Mouse (Mus musculus) liver, embryonic 14.5 days (tissue): ENCODE results near the gene Immt. TPM values are rescaled to one million over a fixed set of nuclear protein-coding genes. Genes with fewer than 3 reads are reported as not detected.

ENCODE experiments used
- ATAC-seq: fragments of 200-750 bp; cut with Nextera tagmentation; 2 replicates; pipeline ENCODE4 v1.8.0; 2017; ENCODE audit warnings: moderate number of reproducible peaks, mild to moderate bottlenecking, moderate library complexity; ENCODE audit not compliant: insufficient read depth
- DNase-seq, 3 experiments: peaks; one replicate each; pipeline ENCODE4 v3.0.0-alpha.2; 2012 to 2013; ENCODE audit warnings: low read depth in 3 of 3, low spot score in 3 of 3
- H3K27ac ChIP-seq: fragments of 300-500 bp; sonication (generic); 2 replicates; pipeline ENCODE4 v1.5.1; 2014; ENCODE audit warnings: moderate library complexity, mild to moderate bottlenecking, control low read depth, inconsistent platforms
- H3K27me3 ChIP-seq: fragments of 300-500 bp; sonication (generic); 2 replicates; pipeline ENCODE4 v1.6.1; 2014; ENCODE audit warnings: mild to moderate bottlenecking, low read length, moderate library complexity; ENCODE audit not compliant: control insufficient read depth, insufficient read depth
- H3K36me3 ChIP-seq: fragments of 300-500 bp; sonication (generic); replicated peaks from 2 replicates; pipeline ENCODE4 v1.6.1; 2014; ENCODE audit warnings: low read depth; ENCODE audit not compliant: control insufficient read depth, insufficient read depth
- H3K4me1 ChIP-seq, 2 experiments: fragments of 200-500 bp in 1 of 2; fragments of 300-500 bp in 1 of 2; sonication (generic) in 1 of 2; replicated peaks; 2 replicates each; pipeline ENCODE4 v1.6.1; 2012 to 2014; ENCODE audit warnings: antibody characterized with exemption in 1 of 2, inconsistent platforms in 1 of 2, low read length in 1 of 2; ENCODE audit not compliant: control insufficient read depth in 2 of 2, insufficient read depth in 2 of 2
- H3K4me2 ChIP-seq: fragments of 300-500 bp; sonication (generic); 2 replicates; pipeline ENCODE4 v1.6.1; 2014; ENCODE audit warnings: low read depth, mild to moderate bottlenecking, control low read depth, moderate library complexity
- H3K4me3 ChIP-seq, 2 experiments: fragments of 200-500 bp in 1 of 2; fragments of 300-500 bp in 1 of 2; sonication (generic) in 1 of 2; 2 replicates each; pipeline ENCODE4 v1.5.1; 2012 to 2014; ENCODE audit warnings: low read depth in 2 of 2, low read length in 2 of 2, mild to moderate bottlenecking in 2 of 2, control low read depth in 1 of 2, inconsistent platforms in 1 of 2, moderate library complexity in 1 of 2; ENCODE audit not compliant: insufficient read depth in 1 of 2
- H3K9ac ChIP-seq: fragments of 300-500 bp; sonication (generic); replicated peaks from 2 replicates; pipeline ENCODE4 v1.6.1; 2014; ENCODE audit warnings: mild to moderate bottlenecking, control low read depth, moderate library complexity
- H3K9me3 ChIP-seq: fragments of 300-500 bp; sonication (generic); 2 replicates; pipeline ENCODE4 v1.6.1; 2016; ENCODE audit warnings: low read length, mixed read lengths; ENCODE audit not compliant: control insufficient read depth
- CTCF ChIP-seq: IDR thresholded peaks from 2 replicates; pipeline ENCODE4 v1.5.1; 2016; ENCODE audit warnings: antibody characterized with exemption, low read depth, control low read depth
- EP300 ChIP-seq: IDR thresholded peaks from 2 replicates; pipeline ENCODE4 v1.6.1; 2016; ENCODE audit warnings: antibody characterized with exemption, low read depth
- WGBS: fragments of 180-500 bp; shearing (Covaris S2); extraction: QIAGEN DNeasy Blood & Tissue Kit; methylation state at CpG from one replicate; pipeline ENCODE4 v1.1.7; 2014; ENCODE audit not compliant: insufficient replicate concordance; 5-methylcytosine and 5-hydroxymethylcytosine counted together
- polyA plus RNA-seq, 2 experiments: library from polyadenylated mRNA; depleted of rRNA in 1 of 2; stranded (reverse) in 1 of 2; unstranded in 1 of 2; fragments of >200 nt; fragmentation: Nextera tagmentation in 1 of 2; extraction: Ambion mirVana in 1 of 2; gene quantifications; 2 replicates each; pipeline versions ENCODE4 v1.2.1 to v1.2.3; 2012 to 2014

Immt gene
- polyA plus RNA-seq (2012; rRNA removed) (43.4 and 47.0 TPM in 2 replicates), polyA plus RNA-seq (2014; fragmentation: Nextera tagmentation; extraction: Ambion mirVana) (132 and 133 TPM in 2 replicates)

- H3K4me1 ChIP-seq, result peaks cover 4 to 8% of the 10 kb centered on the region in 2 experiments; a peak in 3 of 4 replicates
- no peak; the same call in 1 of the 2 replicates for TF ChIP-seq EP300
- peak; percentile 36; the same call in 1 of the 2 replicates for TF ChIP-seq CTCF
- H3K9me3 ChIP-seq, result no peaks in the 10 kb centered on the region
- DNase-seq, result peak; percentile 94 to 96 (median 94)
- peak within 1 kb of the TSS; percentile 85 to 95 for H3K4me3 ChIP-seq
- WGBS, result under 1% methylated on average over 64 of the region's 64 CpGs
- peak; percentile 98 for ATAC-seq
- peak within 1 kb of the TSS; percentile 94 for H3K27ac ChIP-seq
- no peaks in the 10 kb centered on the region for H3K27me3 ChIP-seq
- H3K9ac ChIP-seq, result peak within 1 kb of the TSS; percentile 93
- peak within 1 kb of the TSS; percentile 83 for H3K4me2 ChIP-seq
- no peaks in the 10 kb centered on the region; the same call in 1 of the 2 replicates for H3K36me3 ChIP-seq
These were observed at the start of gene Immt for GRCm38 (mm10) chr6:71830690-71831580. TSS of gene Immt (plus strand) at chr6:71831331.

GRCm38 (mm10) chr6:71783165-71783564 lies 48.0 kb upstream of the Immt start:
- no peak overlapping the region for H3K9ac ChIP-seq
- H3K27ac ChIP-seq, result no peak overlapping the region
- TF ChIP-seq CTCF (no peak), EP300 (no peak)
- peaks cover 0 to 4% of the 10 kb centered on the region in 2 experiments; a peak in 2 of 4 replicates for H3K4me1 ChIP-seq
- no peaks in the 10 kb centered on the region for H3K27me3 ChIP-seq
- 70% methylated on average over 5 of the region's 5 CpGs for WGBS
- no peaks in the 10 kb centered on the region for H3K9me3 ChIP-seq
- ATAC-seq (no peak), DNase-seq (no peak)
- no peaks in the 10 kb centered on the region for H3K36me3 ChIP-seq
- no peak overlapping the region for H3K4me2 ChIP-seq
- no peak overlapping the region for H3K4me3 ChIP-seq

GRCm38 (mm10) chr6:71788348-71788747 lies 42.8 kb upstream of the Immt start:
- no peak overlapping the region for H3K4me2 ChIP-seq
- H3K4me3 ChIP-seq, result no peak overlapping the region
- no peaks in the 10 kb centered on the region for H3K36me3 ChIP-seq
- H3K9me3 ChIP-seq, result no peaks in the 10 kb centered on the region
- H3K4me1 ChIP-seq, result peaks cover 0 to 4% of the 10 kb centered on the region in 2 experiments; a peak in 2 of 4 replicates
- H3K27me3 ChIP-seq, result no peaks in the 10 kb centered on the region
- no peak overlapping the region for H3K27ac ChIP-seq
- ATAC-seq, result no peak
- H3K9ac ChIP-seq, result no peak overlapping the region
- no peak for TF ChIP-seq CTCF
- no peak for TF ChIP-seq EP300
- DNase-seq, result no peak
- WGBS, result 58% methylated on average over 9 of the region's 9 CpGs

- Histone ChIP-seq H3K9me3 (no peaks in the 10 kb centered on the region), H3K4me2 (no peak overlapping the region), H3K9ac (no peak overlapping the region), H3K4me3 (no peak overlapping the region), H3K4me1 (peaks cover 0 to 4% of the 10 kb centered on the region in 2 experiments; a peak in 2 of 4 replicates), H3K36me3 (no peaks in the 10 kb centered on the region), H3K27ac (no peak overlapping the region), H3K27me3 (no peaks in the 10 kb centered on the region)
- 69% methylated on average over 6 of the region's 6 CpGs for WGBS
- no peak for TF ChIP-seq EP300
- no peak for TF ChIP-seq CTCF
- DNase-seq (no peak), ATAC-seq (no peak)
These were observed 39.4 kb upstream of the Immt start for GRCm38 (mm10) chr6:71791771-71792170.

GRCm38 (mm10) chr6:71799391-71799790 lies 31.7 kb upstream of the Immt start:
- DNase-seq, result no peak
- no peak overlapping the region for H3K4me3 ChIP-seq
- 76% methylated on average over 3 of the region's 3 CpGs for WGBS
- no peak overlapping the region for H3K27ac ChIP-seq
- ATAC-seq, result no peak
- peaks cover 22 to 29% of the 10 kb centered on the region in 2 experiments for H3K4me1 ChIP-seq
- no peak overlapping the region for H3K9ac ChIP-seq
- H3K4me2 ChIP-seq, result no peak overlapping the region
- no peaks in the 10 kb centered on the region for H3K27me3 ChIP-seq
- TF ChIP-seq CTCF (no peak), EP300 (no peak)
- no peaks in the 10 kb centered on the region for H3K9me3 ChIP-seq
- no peaks in the 10 kb centered on the region for H3K36me3 ChIP-seq
